ENCODE assay signal across 9 mouse cellular contexts in genomic region chr8:125385519-125386150, GRCm38 (mm10).
DNase-seq lines count a peak whose midpoint lies in the region; ATAC-seq lines count a peak whose summit lies in the region.
"Had no signal": no experiment of that assay in that cellular context is flagged by ENCODE, and none has a peak within 500 bp of the region (broad histone marks: within the 10 kb centered on the region; RNA-seq: fewer than 3 reads in every experiment).

No protein-coding gene starts in this region.

- no peak overlapping the region for H3K4me3 ChIP-seq in heart, embryonic 15.5 days
- H3K4me3 ChIP-seq in liver, embryonic 12.5 days, result no peak overlapping the region
- no peak overlapping the region for H3K4me3 ChIP-seq in neural tube, embryonic 12.5 days
- H3K4me3 ChIP-seq: megakaryocyte, embryonic 14.5 days had no signal

- peak; percentile 58 for DNase-seq in urinary bladder, postnatal 14 days (ENCODE audit: low spot score)
- DNase-seq in urinary bladder, adult 2 months (ENCODE audit: low spot score), result no peak
- DNase-seq in fibroblast of lung, adult 2 months (ENCODE audit: low read depth), result peak; percentile 76
- DNase-seq in kidney, postnatal 36 days, result peak; percentile 27 to 36

- 15% methylated on average over 6 of the region's 6 CpGs for WGBS in heart, embryonic 15.5 days
- 38% methylated on average over 6 of the region's 6 CpGs for WGBS in liver, embryonic 12.5 days (ENCODE audit: insufficient replicate concordance)
- WGBS in neural tube, embryonic 12.5 days, result 34% methylated on average over 6 of the region's 6 CpGs

- H3K27me3 ChIP-seq in heart, embryonic 15.5 days, result no peaks in the 10 kb centered on the region
- H3K27me3 ChIP-seq in liver, embryonic 12.5 days (replicated peaks), result no peaks in the 10 kb centered on the region
- H3K27me3 ChIP-seq in neural tube, embryonic 12.5 days (replicated peaks), result 0 out of 2 replicates have a peak, but pooled peaks cover 9% of the 10 kb centered on the region

- no peaks in the 10 kb centered on the region for H3K9me3 ChIP-seq in heart, embryonic 15.5 days (replicated peaks)
- H3K9me3 ChIP-seq in liver, embryonic 12.5 days (replicated peaks), result no peaks in the 10 kb centered on the region
- no peaks in the 10 kb centered on the region for H3K9me3 ChIP-seq in neural tube, embryonic 12.5 days

- no peak overlapping the region for H3K9ac ChIP-seq in heart, embryonic 15.5 days
- H3K9ac ChIP-seq in liver, embryonic 12.5 days, result no peak overlapping the region
- no peak overlapping the region for H3K9ac ChIP-seq in neural tube, embryonic 12.5 days

- no peaks in the 10 kb centered on the region for H3K36me3 ChIP-seq in heart, embryonic 15.5 days
- no peaks in the 10 kb centered on the region for H3K36me3 ChIP-seq in liver, embryonic 12.5 days
- H3K36me3 ChIP-seq in neural tube, embryonic 12.5 days, result no peaks in the 10 kb centered on the region

- H3K4me2 ChIP-seq in heart, embryonic 15.5 days, result no peak overlapping the region
- H3K4me2 ChIP-seq in liver, embryonic 12.5 days, result no peak overlapping the region
- H3K4me2 ChIP-seq in neural tube, embryonic 12.5 days (replicated peaks), result no peak overlapping the region

- peak; percentile 87 for ATAC-seq in heart, embryonic 15.5 days (replicated peaks; ENCODE audit: insufficient number of reproducible peaks, insufficient read depth, low FRiP score, low read depth)
- peak; percentile 69 for ATAC-seq in liver, embryonic 12.5 days
- ATAC-seq in neural tube, embryonic 12.5 days (ENCODE audit: low FRiP score, low read depth), result peak; percentile 54; the same call in 1 of the 2 replicates
- no peak for ATAC-seq in inflammation-experienced regulatory T-cells, adult 6 months

- H3K27ac ChIP-seq in heart, embryonic 15.5 days, result peak overlapping the region; percentile 86
- H3K27ac ChIP-seq in liver, embryonic 12.5 days, result no peak overlapping the region
- H3K27ac ChIP-seq in neural tube, embryonic 12.5 days, result no peak overlapping the region

- H3K4me1 ChIP-seq in heart, embryonic 15.5 days (replicated peaks), result peaks cover 61% of the 10 kb centered on the region
- peaks cover 33% of the 10 kb centered on the region for H3K4me1 ChIP-seq in liver, embryonic 12.5 days
- peaks cover 29% of the 10 kb centered on the region for H3K4me1 ChIP-seq in neural tube, embryonic 12.5 days
